Mouse (Mus musculus) embryonic facial prominence, embryonic 13.5 days (tissue): ENCODE data around the gene Snorc. TPM values are rescaled to one million over a fixed set of nuclear protein-coding genes. Genes with fewer than 3 reads are reported as not detected.
"Not testable (repeated sequence)": the region's sequence is repeated elsewhere in the genome, so short reads cannot be mapped to it uniquely, and the experiment has no call there.

Experiments used
- ATAC-seq: fragments of 200-750 bp; cut with Nextera tagmentation; 2 replicates; pipeline ENCODE4 v1.8.0; 2017; ENCODE audit warnings: low read depth; ENCODE audit not compliant: insufficient number of reproducible peaks, insufficient read depth, low FRiP score, low TSS enrichment
- H3K27ac ChIP-seq: fragments of 300-500 bp; sonication (generic); 2 replicates; pipeline ENCODE4 v1.5.1; 2015; ENCODE audit warnings: moderate library complexity, mild to moderate bottlenecking, inconsistent platforms
- H3K27me3 ChIP-seq: fragments of 300-500 bp; sonication (generic); 2 replicates; pipeline ENCODE4 v1.6.1; 2015; ENCODE audit warnings: mild to moderate bottlenecking, inconsistent platforms
- H3K36me3 ChIP-seq: fragments of 300-500 bp; sonication (generic); 2 replicates; pipeline ENCODE4 v1.6.1; 2015; ENCODE audit warnings: mild to moderate bottlenecking, inconsistent platforms
- H3K4me1 ChIP-seq: fragments of 300-500 bp; sonication (generic); 2 replicates; pipeline ENCODE4 v1.6.1; 2015; ENCODE audit warnings: inconsistent platforms
- H3K4me2 ChIP-seq: fragments of 300-500 bp; sonication (generic); 2 replicates; pipeline ENCODE4 v1.6.1; 2015; ENCODE audit warnings: moderate library complexity, mild to moderate bottlenecking, inconsistent platforms
- H3K4me3 ChIP-seq: fragments of 300-500 bp; sonication (generic); 2 replicates; pipeline ENCODE4 v1.5.1; 2015; ENCODE audit warnings: mild to moderate bottlenecking, inconsistent platforms
- H3K9ac ChIP-seq: fragments of 300-500 bp; sonication (generic); 2 replicates; pipeline ENCODE4 v1.6.1; 2015; ENCODE audit warnings: mild to moderate bottlenecking, inconsistent platforms
- H3K9me3 ChIP-seq: fragments of 300-500 bp; sonication (generic); 2 replicates; pipeline ENCODE4 v1.6.1; 2016; ENCODE audit warnings: inconsistent platforms
- WGBS: fragments of 180-500 bp; shearing (Covaris S2); methylation state at CpG from one replicate; pipeline ENCODE4 v1.1.7; 2015; ENCODE audit warnings: mixed read lengths; 5-methylcytosine and 5-hydroxymethylcytosine counted together
- polyA plus RNA-seq: library from polyadenylated mRNA; unstranded; fragments of >200 nt; fragmentation: Nextera tagmentation; extraction: Ambion mirVana; gene quantifications from 2 replicates; pipeline ENCODE4 v1.2.1, GENCODE M21; 2015

Gene Snorc
- 5.9 and 7.0 TPM in 2 replicates for polyA plus RNA-seq

- H3K9ac ChIP-seq: 0 out of 2 replicates have a peak within 1 kb of the TSS, but pooled peaks have one; percentile 4
- not testable (repeated sequence) for H3K27ac ChIP-seq, H3K9me3 ChIP-seq, H3K4me1 ChIP-seq, H3K4me3 ChIP-seq, H3K36me3 ChIP-seq, ATAC-seq, H3K4me2 ChIP-seq
- 26% methylated on average over 6 of the region's 10 CpGs for WGBS
- H3K27me3 ChIP-seq: peaks cover 16% of the 10 kb centered on the region
Measured at GRCm38 (mm10) chr1:87469971-87470370, at the start of gene Snorc. Snorc (plus strand) TSS chr1:87470271.

GRCm38 (mm10) chr1:87435125-87435524 is 34.9 kb upstream of the Snorc start:
- no peak overlapping the region for H3K4me2 ChIP-seq
- no peaks in the 10 kb centered on the region for H3K4me1 ChIP-seq
- 91% methylated on average over 2 of the region's 2 CpGs for WGBS
- peaks cover 72% of the 10 kb centered on the region for H3K36me3 ChIP-seq
- no peaks in the 10 kb centered on the region for H3K27me3 ChIP-seq
- ATAC-seq: no peak
- H3K9ac ChIP-seq: no peak overlapping the region
- H3K4me3 ChIP-seq: no peak overlapping the region
- H3K9me3 ChIP-seq: no peaks in the 10 kb centered on the region
- no peak overlapping the region for H3K27ac ChIP-seq

GRCm38 (mm10) chr1:87436583-87436982 is 33.5 kb upstream of the Snorc start:
- Histone ChIP-seq H3K9ac (no peak overlapping the region), H3K36me3 (peaks cover 74% of the 10 kb centered on the region), H3K4me1 (no peaks in the 10 kb centered on the region), H3K27me3 (no peaks in the 10 kb centered on the region), H3K9me3 (no peaks in the 10 kb centered on the region), H3K4me2 (no peak overlapping the region), H3K27ac (no peak overlapping the region), H3K4me3 (no peak overlapping the region)
- ATAC-seq: no peak
- 85% methylated on average over 6 of the region's 6 CpGs for WGBS

DNA sequence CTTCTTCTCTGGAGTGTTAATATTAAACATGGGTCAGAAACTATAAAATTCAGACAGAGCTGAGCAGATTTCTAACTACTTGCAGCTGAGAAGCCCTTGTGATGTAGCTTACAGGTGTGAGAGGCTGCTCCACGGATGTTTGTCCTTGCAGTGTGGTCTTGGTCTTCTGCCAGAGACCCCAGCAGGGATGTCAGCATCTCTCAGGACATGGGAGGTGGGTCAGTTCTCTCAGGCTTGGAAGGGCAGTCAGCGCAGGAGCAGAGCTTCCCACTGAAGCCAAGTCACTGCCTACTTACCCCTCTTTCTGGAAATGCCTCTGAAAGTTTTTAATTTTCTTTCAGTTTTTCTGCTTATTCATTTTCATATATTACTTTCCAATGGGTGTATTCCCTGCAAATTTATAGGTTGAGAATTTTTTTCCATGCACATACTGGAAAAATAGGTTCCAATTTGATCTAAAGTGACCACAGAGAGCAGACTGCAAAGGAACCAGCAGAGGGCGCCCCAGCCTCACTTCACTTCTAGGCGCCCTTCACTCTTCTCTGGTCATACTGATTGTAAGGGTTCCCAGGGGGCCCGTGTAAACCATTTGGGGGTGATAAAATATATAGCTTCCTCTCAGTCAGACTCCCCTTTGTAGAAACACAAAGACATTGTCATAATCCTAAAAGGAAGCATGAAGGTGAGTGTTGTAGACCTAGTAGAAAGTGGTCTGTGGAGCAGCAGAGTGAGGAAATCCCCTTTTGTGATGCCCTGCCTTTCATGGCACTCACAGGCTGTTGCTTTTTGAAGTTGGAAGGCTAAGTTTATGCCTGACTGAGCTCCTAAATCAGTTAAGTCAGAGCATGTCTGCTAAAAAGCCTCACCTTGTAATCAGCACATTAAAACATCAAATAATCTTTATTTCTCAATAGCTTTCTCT is 22.6 kb upstream of the Snorc start:
- WGBS: 42% methylated on average over 5 of the region's 5 CpGs

GRCm38 (mm10) chr1:87449432-87449831 is 20.6 kb upstream of the Snorc start:
- H3K36me3 ChIP-seq: peaks cover 60% of the 10 kb centered on the region
- H3K9ac ChIP-seq: no peak overlapping the region
- H3K27ac ChIP-seq: no peak overlapping the region
- H3K4me2 ChIP-seq: no peak overlapping the region
- ATAC-seq: no peak
- no peaks in the 10 kb centered on the region for H3K4me1 ChIP-seq
- 82% methylated on average over 4 of the region's 4 CpGs for WGBS
- no peaks in the 10 kb centered on the region for H3K9me3 ChIP-seq
- no peak overlapping the region for H3K4me3 ChIP-seq
- no peaks in the 10 kb centered on the region for H3K27me3 ChIP-seq

More for the DNA sequence above, 22.6 kb upstream of the Snorc start:
- Histone ChIP-seq H3K9ac (no peak overlapping the region), H3K27ac (no peak overlapping the region), H3K9me3 (no peaks in the 10 kb centered on the region), H3K4me2 (no peak overlapping the region), H3K4me1 (no peaks in the 10 kb centered on the region), H3K27me3 (no peaks in the 10 kb centered on the region), H3K36me3 (peaks cover 76% of the 10 kb centered on the region), H3K4me3 (no peak overlapping the region)
- no peak for ATAC-seq

GRCm38 (mm10) chr1:87456425-87456824 is 13.6 kb upstream of the Snorc start:
- peaks cover 4% of the 10 kb centered on the region; the same call in 1 of the 2 replicates for H3K36me3 ChIP-seq
- no peak overlapping the region for H3K9ac ChIP-seq
- no peak for ATAC-seq
- no peak overlapping the region for H3K27ac ChIP-seq
- H3K4me1 ChIP-seq: no peaks in the 10 kb centered on the region
- H3K9me3 ChIP-seq: no peaks in the 10 kb centered on the region
- WGBS: 92% methylated on average over 1 of the region's 1 CpGs
- H3K4me3 ChIP-seq: no peak overlapping the region
- no peak overlapping the region for H3K4me2 ChIP-seq
- no peaks in the 10 kb centered on the region for H3K27me3 ChIP-seq

DNA sequence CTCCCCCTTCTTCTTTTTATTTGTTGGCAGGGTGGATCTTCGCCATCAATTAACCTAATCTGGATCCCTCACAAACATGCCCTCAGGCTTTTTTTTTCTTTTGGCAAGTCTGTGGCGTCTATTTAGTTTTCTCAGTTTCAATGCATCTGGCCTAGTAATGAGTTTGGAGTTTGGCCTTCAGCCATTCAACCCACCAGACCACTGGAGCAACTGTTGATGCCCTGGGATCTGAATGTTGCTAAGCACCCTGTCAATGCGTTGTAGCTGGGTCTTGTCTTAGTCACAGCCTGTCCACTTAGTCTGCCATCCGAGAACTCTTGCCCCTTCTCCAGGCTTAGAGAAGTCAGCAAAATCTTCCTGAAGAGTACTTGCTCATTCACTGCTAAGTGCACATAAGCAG is 12.0 kb upstream of the Snorc start:
- no peak for ATAC-seq
- Histone ChIP-seq H3K4me2 (no peak overlapping the region), H3K4me3 (no peak overlapping the region), H3K9ac (no peak overlapping the region), H3K9me3 (no peaks in the 10 kb centered on the region), H3K4me1 (no peaks in the 10 kb centered on the region), H3K27me3 (no peaks in the 10 kb centered on the region), H3K36me3 (no peaks in the 10 kb centered on the region), H3K27ac (no peak overlapping the region)
- WGBS: 81% methylated on average over 4 of the region's 4 CpGs

- not testable (repeated sequence) for H3K9me3 ChIP-seq, H3K27me3 ChIP-seq, H3K4me2 ChIP-seq, H3K36me3 ChIP-seq, H3K27ac ChIP-seq, H3K4me1 ChIP-seq, H3K9ac ChIP-seq, ATAC-seq, H3K4me3 ChIP-seq
- WGBS: 88% methylated on average over 6 of the region's 7 CpGs
Measured at GRCm38 (mm10) chr1:87459856-87460255, 10.2 kb upstream of the Snorc start.

GRCm38 (mm10) chr1:87467469-87467868 is 2.6 kb upstream of the Snorc start:
- WGBS: 77% methylated on average over 9 of the region's 9 CpGs
- no peaks in the 10 kb centered on the region for H3K4me1 ChIP-seq
- no peak for ATAC-seq
- no peak overlapping the region for H3K4me3 ChIP-seq
- H3K27me3 ChIP-seq: 0 out of 2 replicates have a peak, but pooled peaks cover 2% of the 10 kb centered on the region
- H3K4me2 ChIP-seq: no peak overlapping the region
- H3K27ac ChIP-seq: no peak overlapping the region
- no peaks in the 10 kb centered on the region for H3K36me3 ChIP-seq
- no peaks in the 10 kb centered on the region for H3K9me3 ChIP-seq
- H3K9ac ChIP-seq: no peak overlapping the region

DNA sequence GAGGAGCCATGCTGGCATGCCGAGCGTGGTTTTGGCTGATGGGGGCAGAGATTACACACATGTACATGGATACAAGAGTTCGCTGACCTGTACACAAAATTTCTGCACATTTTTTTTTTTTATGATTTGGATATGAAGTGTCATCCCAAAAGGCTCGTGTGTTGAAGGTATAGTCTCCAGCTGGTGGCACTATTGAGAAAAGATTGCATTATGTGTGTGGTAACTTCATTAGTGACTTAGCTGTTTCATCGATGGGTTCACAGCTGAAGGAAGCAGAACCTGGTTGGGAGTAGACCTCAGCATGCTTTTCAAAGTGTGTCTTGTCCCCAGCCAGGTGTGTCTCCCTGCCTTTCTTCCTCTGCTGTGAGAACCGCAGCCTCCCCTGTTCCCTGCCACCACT is 1.8 kb upstream of the Snorc start:
- Histone ChIP-seq H3K9me3 (no peaks in the 10 kb centered on the region), H3K27me3 (0 out of 2 replicates have a peak, but pooled peaks cover 2% of the 10 kb centered on the region), H3K9ac (no peak overlapping the region), H3K36me3 (no peaks in the 10 kb centered on the region), H3K4me2 (no peak overlapping the region), H3K4me3 (no peak overlapping the region), H3K27ac (no peak overlapping the region), H3K4me1 (no peaks in the 10 kb centered on the region)
- ATAC-seq: no peak
- 75% methylated on average over 6 of the region's 6 CpGs for WGBS

DNA sequence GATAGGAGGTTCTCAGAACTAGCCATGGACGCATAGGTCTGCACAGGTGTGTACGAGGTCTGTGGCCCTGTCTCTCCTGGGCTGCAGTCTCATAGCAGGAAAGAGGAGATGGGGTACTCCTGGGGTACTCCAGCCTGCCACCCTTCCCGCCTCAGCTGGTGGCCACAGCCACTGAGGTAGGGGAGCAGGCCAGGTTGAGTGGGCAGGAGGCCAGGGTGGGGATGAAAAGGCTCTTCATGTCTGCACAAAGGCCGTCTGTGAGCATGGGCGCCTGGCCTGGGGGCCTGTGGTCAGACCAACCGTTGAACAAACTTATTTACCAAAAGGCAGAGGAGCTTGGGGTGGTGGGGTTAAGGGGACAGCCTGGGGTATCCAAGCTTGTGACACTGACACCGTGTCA is 1.8 kb downstream of the Snorc start:
- Histone ChIP-seq H3K9ac (no peak overlapping the region), H3K4me2 (no peak overlapping the region), H3K4me1 (peaks cover 7% of the 10 kb centered on the region; the same call in 1 of the 2 replicates), H3K4me3 (no peak overlapping the region), H3K9me3 (no peaks in the 10 kb centered on the region), H3K27me3 (peaks cover 35% of the 10 kb centered on the region), H3K27ac (no peak overlapping the region; the same call in 1 of the 2 replicates), H3K36me3 (no peaks in the 10 kb centered on the region)
- no peak for ATAC-seq
- 64% methylated on average over 7 of the region's 7 CpGs for WGBS

GRCm38 (mm10) chr1:87472576-87472975 is 2.5 kb downstream of the Snorc start:
- H3K4me3 ChIP-seq: no peak overlapping the region
- peaks cover 7% of the 10 kb centered on the region; the same call in 1 of the 2 replicates for H3K4me1 ChIP-seq
- H3K27ac ChIP-seq: peak overlapping the region; percentile 19; the same call in 1 of the 2 replicates
- no peaks in the 10 kb centered on the region for H3K36me3 ChIP-seq
- H3K9ac ChIP-seq: no peak overlapping the region
- no peak overlapping the region for H3K4me2 ChIP-seq
- no peaks in the 10 kb centered on the region for H3K9me3 ChIP-seq
- ATAC-seq: no peak
- 87% methylated on average over 7 of the region's 7 CpGs for WGBS
- peaks cover 42% of the 10 kb centered on the region for H3K27me3 ChIP-seq
